In the genomic region with DNA sequence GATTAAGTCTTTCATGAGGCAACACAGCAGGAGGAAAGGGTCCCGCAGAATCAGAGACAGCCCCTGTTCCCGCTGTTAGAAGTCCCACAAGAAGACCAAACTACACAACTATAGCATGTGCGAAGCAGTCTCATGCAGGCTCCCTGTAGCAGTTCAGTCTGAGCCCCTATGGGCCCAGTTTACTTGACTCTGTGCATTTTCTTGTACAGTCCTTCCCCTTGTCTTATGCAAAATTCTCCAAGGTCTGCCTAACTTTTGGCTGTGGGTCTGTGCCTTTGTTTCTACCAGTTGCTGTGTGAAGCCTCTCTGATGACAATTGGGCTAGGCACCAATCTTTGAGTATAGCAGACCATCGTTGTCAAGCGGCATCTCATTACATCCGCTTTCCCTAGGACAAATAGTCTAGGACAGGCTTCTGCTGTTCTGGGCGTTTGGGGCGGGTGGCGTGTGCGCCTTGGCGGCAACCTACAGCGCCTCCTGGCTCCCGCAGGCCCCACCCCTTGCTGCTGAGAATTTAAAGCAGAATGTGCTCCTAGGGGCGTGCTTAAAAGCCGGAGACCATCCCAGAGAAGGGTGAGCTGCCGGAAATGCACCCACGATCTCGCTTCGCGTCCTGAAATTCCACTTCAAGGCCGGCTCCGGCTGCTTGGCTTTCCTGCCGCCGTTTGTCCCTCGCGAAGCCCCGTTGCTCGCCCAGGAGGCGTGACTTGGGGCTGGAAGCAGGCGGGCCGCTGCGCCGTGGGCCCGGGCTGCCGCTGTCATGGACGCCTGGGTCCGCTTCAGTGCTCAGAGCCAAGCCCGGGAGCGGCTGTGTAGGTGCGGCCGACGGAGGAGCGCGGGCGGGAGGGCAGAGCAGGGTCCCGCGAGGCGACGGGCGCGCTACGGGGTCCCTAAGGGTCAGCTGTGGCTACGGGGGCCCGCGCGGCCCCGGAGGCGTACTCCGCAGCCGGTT, we compare ENCODE assay signal across 8 mouse cellular contexts. TPM values are rescaled to one million over a fixed set of nuclear protein-coding genes. Genes with fewer than 3 reads are reported as not detected.
DNase-seq lines count a peak whose midpoint lies in the region; ATAC-seq lines count a peak whose summit lies in the region.

A gene (plus strand): TSS at position 449 of the 952 bp plus-strand sequence.
A gene (plus strand): TSS at position 547 of the 952 bp plus-strand sequence.

- no peaks in the 10 kb centered on the region for H3K27me3 ChIP-seq in hindbrain, embryonic 12.5 days

- peak; percentile 89 for DNase-seq in NIH3T3 (ENCODE audit: low read depth)
- DNase-seq in cerebellum, postnatal 10 days = peak; percentile 87 to 89
- peak; percentile 71 to 86 for DNase-seq in frontal cortex, postnatal 10 days (ENCODE audit: low spot score in 2 of 2)
- DNase-seq in layer of hippocampus, postnatal 14 days (ENCODE audit: low spot score in 2 of 2) = peak; percentile 84 to 88
- DNase-seq in lung, postnatal 14 days = peak; percentile 86
- DNase-seq in retina, adult 2 months (ENCODE audit: low read depth, low spot score) = peak; percentile 69
- peak; percentile 83 to 85 for DNase-seq in thymus, postnatal 36 days

- peak within 1 kb of the TSS; percentile 87 for H3K4me2 ChIP-seq in hindbrain, embryonic 12.5 days (replicated peaks)

- H3K9ac ChIP-seq in hindbrain, embryonic 12.5 days = peak within 1 kb of the TSS; percentile 95

- H3K27ac ChIP-seq in hindbrain, embryonic 12.5 days = peak within 1 kb of the TSS; percentile 81

- ATAC-seq in hindbrain, embryonic 12.5 days (ENCODE audit: low FRiP score) = peak; percentile 88

- 2% methylated on average over 60 of the region's 60 CpGs for WGBS in hindbrain, embryonic 12.5 days

- H3K36me3 ChIP-seq in hindbrain, embryonic 12.5 days = peaks cover 50% of the 10 kb centered on the region

- no peaks in the 10 kb centered on the region for H3K9me3 ChIP-seq in hindbrain, embryonic 12.5 days (replicated peaks)

- peaks cover 27% of the 10 kb centered on the region for H3K4me1 ChIP-seq in hindbrain, embryonic 12.5 days

- peak within 1 kb of the TSS; percentile 94 for H3K4me3 ChIP-seq in hindbrain, embryonic 12.5 days

RNA-seq across cellular contexts. Expression of the first gene that starts in this region (rescaled TPM):
- 40.8 and 48.2 TPM in 2 replicates for polyA plus RNA-seq in hindbrain, embryonic 12.5 days (2016; fragmentation: Nextera tagmentation; extraction: Ambion mirVana)
- 10 to 100 TPM; 48.1 to 49.8 TPM for total RNA-seq in layer of hippocampus, postnatal 14 days (2021)

RNA-seq across cellular contexts. Expression of the second gene that starts in this region (rescaled TPM):
- polyA plus RNA-seq in hindbrain, embryonic 12.5 days (2016; fragmentation: Nextera tagmentation; extraction: Ambion mirVana) = 0.31 and 0.36 TPM in 2 replicates
- total RNA-seq in layer of hippocampus, postnatal 14 days (2021) = under 1 TPM; 0.10 to 0.44 TPM

Comparison
In these comparisons a context has a peak if more than half of its experiments do, and no peak if none do; other contexts are left out.
1. Peak in every context shown above with its lines: DNase-seq, ATAC-seq, H3K4me3 ChIP-seq and H3K27ac ChIP-seq.